Mouse (Mus musculus) cerebellum, postnatal 14 days (tissue): ENCODE measurements around the gene Baiap2.

Experiments used
- DNase-seq, 2 experiments: peaks; one replicate each; pipeline ENCODE4 v3.0.0; 2021; ENCODE audit warnings: mixed read lengths in 2 of 2

Baiap2 gene

GRCm38 (mm10) chr11:119942727-119943427 lies at the start of gene Baiap2:
Baiap2 (plus strand) TSS chr11:119942763.
- peak; percentile 99 to 100 for DNase-seq

- DNase-seq = peak; percentile 29 to 43
Measured at GRCm38 (mm10) chr11:119893667-119894236, 48.8 kb upstream of the Baiap2 start.

GRCm38 (mm10) chr11:119894634-119895033 lies 47.9 kb upstream of the Baiap2 start:
- DNase-seq = no peak

GRCm38 (mm10) chr11:119897041-119897440 lies 45.5 kb upstream of the Baiap2 start:
- DNase-seq = no peak

- no peak for DNase-seq
Measured at GRCm38 (mm10) chr11:119898976-119899375, 43.6 kb upstream of the Baiap2 start.

- DNase-seq = no peak
Measured at GRCm38 (mm10) chr11:119901174-119901573, 41.4 kb upstream of the Baiap2 start.

- no peak for DNase-seq
Measured at GRCm38 (mm10) chr11:119902891-119903290, 39.7 kb upstream of the Baiap2 start.

- DNase-seq = peak; percentile 89
Measured at GRCm38 (mm10) chr11:119904621-119905286, 37.8 kb upstream of the Baiap2 start.

GRCm38 (mm10) chr11:119905794-119906193 lies 36.8 kb upstream of the Baiap2 start:
- DNase-seq = peak; percentile 85 to 87

GRCm38 (mm10) chr11:119907006-119907650 lies 35.4 kb upstream of the Baiap2 start:
- no peak for DNase-seq

GRCm38 (mm10) chr11:119907711-119908110 lies 34.9 kb upstream of the Baiap2 start:
- DNase-seq = peak; percentile 54 to 59

GRCm38 (mm10) chr11:119909436-119909835 lies 33.1 kb upstream of the Baiap2 start:
- peak; percentile 84 to 91 for DNase-seq

- DNase-seq = peak in 1 of 2 experiments; percentile 44
Measured at GRCm38 (mm10) chr11:119912845-119913244, 29.7 kb upstream of the Baiap2 start.

- peak; percentile 95 to 96 for DNase-seq
Measured at GRCm38 (mm10) chr11:119913291-119913934, 29.1 kb upstream of the Baiap2 start, which contains the start of gene Chmp6. Chmp6 (plus strand) TSS chr11:119913441.

GRCm38 (mm10) chr11:119913935-119914314 lies 28.6 kb upstream of the Baiap2 start:
- no peak for DNase-seq

GRCm38 (mm10) chr11:119914381-119914780 lies 28.2 kb upstream of the Baiap2 start:
- DNase-seq = no peak

- no peak for DNase-seq
Measured at GRCm38 (mm10) chr11:119915666-119916065, 26.9 kb upstream of the Baiap2 start.

GRCm38 (mm10) chr11:119916102-119916790 lies 26.3 kb upstream of the Baiap2 start:
- DNase-seq = no peak

- DNase-seq = no peak
Measured at GRCm38 (mm10) chr11:119916834-119917469, 25.6 kb upstream of the Baiap2 start.

GRCm38 (mm10) chr11:119918521-119918920 lies 24.0 kb upstream of the Baiap2 start:
- DNase-seq = no peak

- DNase-seq = no peak
Measured at GRCm38 (mm10) chr11:119919432-119919831, 23.1 kb upstream of the Baiap2 start.

GRCm38 (mm10) chr11:119919897-119920296 lies 22.7 kb upstream of the Baiap2 start:
- DNase-seq = peak; percentile 81 to 96
